Mouse (Mus musculus): ENCODE data around the gene Tuba4a. TPM values are rescaled to one million over a fixed set of nuclear protein-coding genes. Genes with fewer than 3 reads are reported as not detected.

The Tuba4a gene
- polyA plus RNA-seq, 1 experiment from 2014 or later = 14.5 TPM

GRCm38 (mm10) chr1:75231664-75232152, 12.0 kb upstream of the Tuba4a start, which contains the start of gene A630095N17Rik:
A630095N17Rik (minus strand) TSS chr1:75232102.
- H3K27ac ChIP-seq = no peak within 1 kb of the TSS
- no peak within 1 kb of the TSS for H3K9ac ChIP-seq (replicated peaks)
- WGBS = 67% methylated on average over 5 of the region's 5 CpGs
- H3K4me2 ChIP-seq = no peak within 1 kb of the TSS
- H3K4me3 ChIP-seq (replicated peaks) = no peak within 1 kb of the TSS
- ATAC-seq (ENCODE audit: insufficient number of reproducible peaks, insufficient read depth, low FRiP score, low TSS enrichment, low read depth) = no peak
- peaks cover 5% of the 10 kb centered on the region for H3K4me1 ChIP-seq (replicated peaks)
- no peaks in the 10 kb centered on the region for H3K36me3 ChIP-seq
- no peaks in the 10 kb centered on the region for H3K9me3 ChIP-seq
- H3K27me3 ChIP-seq = no peaks in the 10 kb centered on the region

- H3K36me3 ChIP-seq = no peaks in the 10 kb centered on the region
- no peak overlapping the region for H3K27ac ChIP-seq
- no peak overlapping the region for H3K4me3 ChIP-seq (replicated peaks)
- no peak overlapping the region for H3K4me2 ChIP-seq
- H3K9ac ChIP-seq (replicated peaks) = no peak overlapping the region
- H3K4me1 ChIP-seq (replicated peaks) = peaks cover 5% of the 10 kb centered on the region
- no peak for ATAC-seq (ENCODE audit: insufficient number of reproducible peaks, insufficient read depth, low FRiP score, low TSS enrichment, low read depth)
- 0 out of 2 replicates have a peak, but pooled peaks cover 2% of the 10 kb centered on the region for H3K27me3 ChIP-seq
- H3K9me3 ChIP-seq = no peaks in the 10 kb centered on the region
- 73% methylated on average over 4 of the region's 4 CpGs for WGBS
These were observed 11.6 kb upstream of the Tuba4a start for GRCm38 (mm10) chr1:75231224-75231623.

- WGBS = 72% methylated on average over 7 of the region's 7 CpGs
- H3K36me3 ChIP-seq = no peaks in the 10 kb centered on the region
- H3K4me2 ChIP-seq = no peak overlapping the region
- H3K27me3 ChIP-seq = 0 out of 2 replicates have a peak, but pooled peaks cover 3% of the 10 kb centered on the region
- H3K9me3 ChIP-seq = no peaks in the 10 kb centered on the region
- no peak for ATAC-seq (ENCODE audit: insufficient number of reproducible peaks, insufficient read depth, low FRiP score, low TSS enrichment, low read depth)
- H3K9ac ChIP-seq (replicated peaks) = no peak overlapping the region
- H3K27ac ChIP-seq = no peak overlapping the region
- no peaks in the 10 kb centered on the region for H3K4me1 ChIP-seq (replicated peaks)
- no peak overlapping the region for H3K4me3 ChIP-seq (replicated peaks)
These were observed 10.8 kb upstream of the Tuba4a start for GRCm38 (mm10) chr1:75230335-75230994.

- no peak overlapping the region for H3K27ac ChIP-seq
- no peaks in the 10 kb centered on the region for H3K4me1 ChIP-seq (replicated peaks)
- H3K9me3 ChIP-seq = no peaks in the 10 kb centered on the region
- no peak overlapping the region for H3K9ac ChIP-seq (replicated peaks)
- 0 out of 2 replicates have a peak, but pooled peaks cover 3% of the 10 kb centered on the region for H3K27me3 ChIP-seq
- H3K4me2 ChIP-seq = no peak overlapping the region
- H3K36me3 ChIP-seq = no peaks in the 10 kb centered on the region
- ATAC-seq (ENCODE audit: insufficient number of reproducible peaks, insufficient read depth, low FRiP score, low TSS enrichment, low read depth) = no peak
- no peak overlapping the region for H3K4me3 ChIP-seq (replicated peaks)
- 72% methylated on average over 4 of the region's 4 CpGs for WGBS
These were observed 9.5 kb upstream of the Tuba4a start for GRCm38 (mm10) chr1:75229158-75229557.

- WGBS = 67% methylated on average over 1 of the region's 1 CpGs
- H3K9ac ChIP-seq (replicated peaks) = no peak overlapping the region
These were observed 8.0 kb upstream of the Tuba4a start for GRCm38 (mm10) chr1:75227653-75228052.

GRCm38 (mm10) chr1:75226138-75226537, 6.5 kb upstream of the Tuba4a start:
- peaks cover 22% of the 10 kb centered on the region for H3K27me3 ChIP-seq
- H3K9ac ChIP-seq (replicated peaks) = no peak overlapping the region
- no peaks in the 10 kb centered on the region for H3K36me3 ChIP-seq
- H3K27ac ChIP-seq = no peak overlapping the region
- no peaks in the 10 kb centered on the region for H3K4me1 ChIP-seq (replicated peaks)
- H3K4me3 ChIP-seq (replicated peaks) = no peak overlapping the region
- H3K9me3 ChIP-seq = no peaks in the 10 kb centered on the region
- no peak overlapping the region for H3K4me2 ChIP-seq
- no peak for ATAC-seq (ENCODE audit: insufficient number of reproducible peaks, insufficient read depth, low FRiP score, low TSS enrichment, low read depth)
- WGBS = 83% methylated on average over 2 of the region's 2 CpGs

More at GRCm38 (mm10) chr1:75227653-75228052, 8.0 kb upstream of the Tuba4a start:
- Histone ChIP-seq H3K27ac (no peak overlapping the region), H3K9me3 (no peaks in the 10 kb centered on the region), H3K27me3 (0 out of 2 replicates have a peak, but pooled peaks cover 7% of the 10 kb centered on the region), H3K4me1 (replicated peaks) (no peaks in the 10 kb centered on the region), H3K36me3 (no peaks in the 10 kb centered on the region), H3K4me2 (no peak overlapping the region), H3K4me3 (replicated peaks) (no peak overlapping the region)
- ATAC-seq (ENCODE audit: insufficient number of reproducible peaks, insufficient read depth, low FRiP score, low TSS enrichment, low read depth) = no peak

GRCm38 (mm10) chr1:75225473-75225872, 5.8 kb upstream of the Tuba4a start:
- Histone ChIP-seq H3K36me3 (no peaks in the 10 kb centered on the region), H3K4me2 (no peak overlapping the region), H3K4me3 (replicated peaks) (no peak overlapping the region), H3K9ac (replicated peaks) (no peak overlapping the region), H3K4me1 (replicated peaks) (no peaks in the 10 kb centered on the region), H3K27ac (no peak overlapping the region), H3K27me3 (peaks cover 29% of the 10 kb centered on the region), H3K9me3 (no peaks in the 10 kb centered on the region)
- WGBS = 77% methylated on average over 3 of the region's 3 CpGs
- ATAC-seq (ENCODE audit: insufficient number of reproducible peaks, insufficient read depth, low FRiP score, low TSS enrichment, low read depth) = no peak

- H3K36me3 ChIP-seq = no peaks in the 10 kb centered on the region
- H3K9ac ChIP-seq (replicated peaks) = no peak overlapping the region
- no peak overlapping the region for H3K4me3 ChIP-seq (replicated peaks)
- peaks cover 48% of the 10 kb centered on the region for H3K27me3 ChIP-seq
- no peaks in the 10 kb centered on the region for H3K9me3 ChIP-seq
- H3K27ac ChIP-seq = no peak overlapping the region
- no peak overlapping the region for H3K4me2 ChIP-seq
- no peak for ATAC-seq (ENCODE audit: insufficient number of reproducible peaks, insufficient read depth, low FRiP score, low TSS enrichment, low read depth)
- 66% methylated on average over 6 of the region's 6 CpGs for WGBS
- peaks cover 12% of the 10 kb centered on the region for H3K4me1 ChIP-seq (replicated peaks)
These were observed 3.9 kb upstream of the Tuba4a start for GRCm38 (mm10) chr1:75223532-75223931.

GRCm38 (mm10) chr1:75222926-75223325, 3.3 kb upstream of the Tuba4a start:
- Histone ChIP-seq H3K9ac (replicated peaks) (no peak overlapping the region), H3K4me1 (replicated peaks) (peaks cover 18% of the 10 kb centered on the region), H3K36me3 (no peaks in the 10 kb centered on the region), H3K9me3 (no peaks in the 10 kb centered on the region), H3K27me3 (peaks cover 54% of the 10 kb centered on the region), H3K27ac (no peak overlapping the region), H3K4me2 (no peak overlapping the region), H3K4me3 (replicated peaks) (no peak overlapping the region)
- WGBS = 80% methylated on average over 6 of the region's 6 CpGs
- no peak for ATAC-seq (ENCODE audit: insufficient number of reproducible peaks, insufficient read depth, low FRiP score, low TSS enrichment, low read depth)

GRCm38 (mm10) chr1:75221538-75221937, 1.9 kb upstream of the Tuba4a start:
- ATAC-seq (ENCODE audit: insufficient number of reproducible peaks, insufficient read depth, low FRiP score, low TSS enrichment, low read depth) = no peak

GRCm38 (mm10) chr1:75219078-75219477, 587 bp downstream of the Tuba4a start:
- Histone ChIP-seq H3K4me3 (replicated peaks) (peak overlapping the region; percentile 53), H3K4me2 (peak overlapping the region; percentile 96), H3K27me3 (peaks cover 75% of the 10 kb centered on the region), H3K9ac (replicated peaks) (peak overlapping the region; percentile 42), H3K36me3 (peaks cover 18% of the 10 kb centered on the region), H3K9me3 (no peaks in the 10 kb centered on the region), H3K27ac (no peak overlapping the region), H3K4me1 (replicated peaks) (peaks cover 19% of the 10 kb centered on the region)
- under 1% methylated on average over 24 of the region's 24 CpGs for WGBS
- peak; percentile 87 for ATAC-seq (ENCODE audit: insufficient number of reproducible peaks, insufficient read depth, low FRiP score, low TSS enrichment, low read depth)

More at GRCm38 (mm10) chr1:75221538-75221937, 1.9 kb upstream of the Tuba4a start:
- WGBS = 73% methylated on average over 3 of the region's 3 CpGs
- H3K4me2 ChIP-seq = no peak overlapping the region
- H3K4me1 ChIP-seq (replicated peaks) = peaks cover 19% of the 10 kb centered on the region
- H3K9ac ChIP-seq (replicated peaks) = no peak overlapping the region
- peaks cover 68% of the 10 kb centered on the region for H3K27me3 ChIP-seq
- H3K36me3 ChIP-seq = no peaks in the 10 kb centered on the region
- no peak overlapping the region for H3K4me3 ChIP-seq (replicated peaks)
- no peaks in the 10 kb centered on the region for H3K9me3 ChIP-seq
- H3K27ac ChIP-seq = no peak overlapping the region

Data from limb, embryonic 12.5 days (tissue).